Mouse (Mus musculus) heart, adult 18-20 months (tissue): Measurements from ENCODE around the gene Slain2. TPM values are rescaled to one million over a fixed set of nuclear protein-coding genes. Genes with fewer than 3 reads are reported as not detected.
"Not testable (repeated sequence)": the region's sequence is repeated elsewhere in the genome, so short reads cannot be mapped to it uniquely, and the experiment has no call there.

Experiments
- DNase-seq, 2 experiments: peaks; one replicate each; pipeline ENCODE4 v3.0.0; 2021 to 2022; ENCODE audit warnings: mixed read lengths in 1 of 2
- total RNA-seq, 2 experiments: library from RNA; stranded (reverse); gene quantifications; 2 replicates each; pipeline ENCODE4 v1.2.3; 2021

Slain2 gene
- total RNA-seq, 2 experiments from 2014 or later, result 138 to 147 TPM

GRCm38 (mm10) chr5:73012884-73013610, 98.9 kb downstream of the Slain2 start:
- peak in 1 of 2 experiments; percentile 3 for DNase-seq

DNA sequence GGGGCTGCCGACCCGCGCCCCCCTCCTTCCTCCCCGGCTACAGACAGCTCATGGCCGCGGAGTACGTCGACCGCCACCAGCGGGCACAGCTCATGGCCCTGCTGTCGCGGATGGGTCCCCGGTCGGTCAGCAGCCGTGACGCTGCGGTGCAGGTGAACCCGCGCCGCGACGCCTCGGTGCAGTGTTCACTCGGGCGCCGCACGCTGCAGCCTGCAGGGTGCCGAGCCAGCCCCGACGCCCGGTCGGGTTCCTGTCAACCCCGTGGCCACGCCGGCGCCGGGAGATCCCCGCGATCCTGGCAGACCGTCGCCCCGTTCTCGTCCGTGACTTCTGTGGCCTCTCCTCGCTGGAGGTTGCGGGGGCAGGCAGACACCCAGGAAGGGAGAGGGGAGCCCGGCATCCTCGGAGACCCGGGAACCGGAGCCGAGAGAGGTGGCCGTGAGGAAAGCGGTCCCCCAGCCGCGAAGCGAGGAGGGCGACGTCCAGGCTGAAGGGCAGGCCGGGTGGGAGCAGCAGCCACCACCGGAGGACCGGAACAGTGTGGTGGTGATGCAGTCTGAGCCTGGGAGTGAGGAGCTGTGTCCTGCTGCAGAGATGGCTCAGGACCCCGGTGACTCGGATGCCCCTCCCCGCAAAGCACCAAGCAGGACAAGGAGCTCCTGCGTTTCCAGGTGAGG, 99.6 kb downstream of the Slain2 start:
- not testable (repeated sequence) for DNase-seq

DNA sequence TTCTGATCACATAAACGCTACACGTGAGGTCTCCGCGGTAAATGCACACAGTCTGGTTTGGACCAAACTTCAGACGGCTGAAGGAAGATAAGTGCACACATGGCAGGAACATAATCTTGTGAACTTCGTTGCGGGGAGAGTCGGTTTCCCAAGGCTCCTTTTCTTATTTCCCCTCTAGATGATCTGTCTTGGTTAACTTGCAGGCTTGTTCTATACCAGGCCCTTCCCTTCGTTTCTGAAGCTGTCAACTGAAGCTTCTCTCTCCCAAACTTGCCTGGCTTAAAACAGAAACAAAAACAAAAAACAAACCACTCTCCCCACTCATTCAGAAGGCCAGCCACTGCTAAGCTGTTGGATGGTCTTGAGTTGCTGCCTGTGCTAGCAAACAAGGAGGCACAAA, 100.6 kb downstream of the Slain2 start:
- DNase-seq, result no peak

DNA sequence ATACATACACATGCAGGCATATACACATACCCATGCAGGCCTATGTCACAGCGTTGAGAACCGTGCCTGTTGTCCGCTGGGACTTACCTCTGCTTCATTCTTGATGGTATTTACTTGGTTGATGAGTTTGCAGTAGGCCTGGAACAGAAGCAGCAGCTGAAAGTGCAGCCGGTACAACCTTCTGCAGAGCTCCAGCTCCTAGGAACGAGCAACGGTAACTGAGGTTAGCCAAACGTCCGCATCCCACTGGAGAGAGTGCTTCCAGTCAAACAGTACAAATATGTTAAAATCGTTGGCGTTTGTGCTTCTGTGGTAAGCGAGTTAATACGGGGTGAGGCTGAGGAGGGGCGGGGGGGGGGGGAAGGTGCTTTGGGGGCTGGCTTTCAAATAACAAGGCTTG, 109.7 kb downstream of the Slain2 start:
- DNase-seq, result no peak

Other genes with a start within 250 kb of the Slain2 start
- under 1 TPM; 0.10 to 0.51 TPM for gene Txk, start 161.5 kb upstream of the Slain2 start, total RNA-seq
- 10 to 100 TPM; 15.0 to 16.8 TPM for gene Tec, start 45.8 kb upstream of the Slain2 start, total RNA-seq
- not detected for gene Gm10135, start 60.4 kb downstream of the Slain2 start, total RNA-seq
- not detected for gene Slc10a4, start 92.6 kb downstream of the Slain2 start, total RNA-seq